Mouse (Mus musculus) ovary, postnatal 10 days (tissue): ENCODE data around the gene Foxa2.

ENCODE experiments used
- DNase-seq: peaks from one replicate; pipeline ENCODE4 v3.0.0; 2022; ENCODE audit warnings: low spot score

The Foxa2 gene

GRCm38 (mm10) chr2:148004554-148005521, 41.9 kb downstream of the Foxa2 start:
- no peak for DNase-seq

- no peak for DNase-seq
Observed at GRCm38 (mm10) chr2:148003511-148003910, 43.3 kb downstream of the Foxa2 start.

- DNase-seq = no peak
Observed at GRCm38 (mm10) chr2:147998206-147998966, 48.4 kb downstream of the Foxa2 start.

GRCm38 (mm10) chr2:147996781-147997180, 50.0 kb downstream of the Foxa2 start:
- DNase-seq = no peak

- no peak for DNase-seq
Observed at GRCm38 (mm10) chr2:147993821-147994220, 52.9 kb downstream of the Foxa2 start.

- no peak for DNase-seq
Observed at GRCm38 (mm10) chr2:147992935-147993679, 53.7 kb downstream of the Foxa2 start.
